Mouse (Mus musculus) liver, embryonic 14.5 days (tissue): Measurements from ENCODE around the gene Clint1. TPM values are rescaled to one million over a fixed set of nuclear protein-coding genes. Genes with fewer than 3 reads are reported as not detected.

ENCODE experiments used
- ATAC-seq: fragments of 200-750 bp; cut with Nextera tagmentation; 2 replicates; pipeline ENCODE4 v1.8.0; 2017; ENCODE audit warnings: moderate number of reproducible peaks, mild to moderate bottlenecking, moderate library complexity; ENCODE audit not compliant: insufficient read depth
- DNase-seq, 3 experiments: peaks; one replicate each; pipeline ENCODE4 v3.0.0-alpha.2; 2012 to 2013; ENCODE audit warnings: low read depth in 3 of 3, low spot score in 3 of 3
- H3K27ac ChIP-seq: fragments of 300-500 bp; sonication (generic); 2 replicates; pipeline ENCODE4 v1.5.1; 2014; ENCODE audit warnings: moderate library complexity, mild to moderate bottlenecking, control low read depth, inconsistent platforms
- H3K27me3 ChIP-seq: fragments of 300-500 bp; sonication (generic); 2 replicates; pipeline ENCODE4 v1.6.1; 2014; ENCODE audit warnings: mild to moderate bottlenecking, low read length, moderate library complexity; ENCODE audit not compliant: control insufficient read depth, insufficient read depth
- H3K36me3 ChIP-seq: fragments of 300-500 bp; sonication (generic); replicated peaks from 2 replicates; pipeline ENCODE4 v1.6.1; 2014; ENCODE audit warnings: low read depth; ENCODE audit not compliant: control insufficient read depth, insufficient read depth
- H3K4me1 ChIP-seq, 2 experiments: fragments of 200-500 bp in 1 of 2; fragments of 300-500 bp in 1 of 2; sonication (generic) in 1 of 2; replicated peaks; 2 replicates each; pipeline ENCODE4 v1.6.1; 2012 to 2014; ENCODE audit warnings: antibody characterized with exemption in 1 of 2, inconsistent platforms in 1 of 2, low read length in 1 of 2; ENCODE audit not compliant: control insufficient read depth in 2 of 2, insufficient read depth in 2 of 2
- H3K4me2 ChIP-seq: fragments of 300-500 bp; sonication (generic); 2 replicates; pipeline ENCODE4 v1.6.1; 2014; ENCODE audit warnings: low read depth, mild to moderate bottlenecking, control low read depth, moderate library complexity
- H3K4me3 ChIP-seq, 2 experiments: fragments of 200-500 bp in 1 of 2; fragments of 300-500 bp in 1 of 2; sonication (generic) in 1 of 2; 2 replicates each; pipeline ENCODE4 v1.5.1; 2012 to 2014; ENCODE audit warnings: low read depth in 2 of 2, low read length in 2 of 2, mild to moderate bottlenecking in 2 of 2, control low read depth in 1 of 2, inconsistent platforms in 1 of 2, moderate library complexity in 1 of 2; ENCODE audit not compliant: insufficient read depth in 1 of 2
- H3K9ac ChIP-seq: fragments of 300-500 bp; sonication (generic); replicated peaks from 2 replicates; pipeline ENCODE4 v1.6.1; 2014; ENCODE audit warnings: mild to moderate bottlenecking, control low read depth, moderate library complexity
- H3K9me3 ChIP-seq: fragments of 300-500 bp; sonication (generic); 2 replicates; pipeline ENCODE4 v1.6.1; 2016; ENCODE audit warnings: low read length, mixed read lengths; ENCODE audit not compliant: control insufficient read depth
- CTCF ChIP-seq: IDR thresholded peaks from 2 replicates; pipeline ENCODE4 v1.5.1; 2016; ENCODE audit warnings: antibody characterized with exemption, low read depth, control low read depth
- EP300 ChIP-seq: IDR thresholded peaks from 2 replicates; pipeline ENCODE4 v1.6.1; 2016; ENCODE audit warnings: antibody characterized with exemption, low read depth
- WGBS: fragments of 180-500 bp; shearing (Covaris S2); extraction: QIAGEN DNeasy Blood & Tissue Kit; methylation state at CpG from one replicate; pipeline ENCODE4 v1.1.7; 2014; ENCODE audit not compliant: insufficient replicate concordance; 5-methylcytosine and 5-hydroxymethylcytosine counted together
- polyA plus RNA-seq, 2 experiments: library from polyadenylated mRNA; depleted of rRNA in 1 of 2; stranded (reverse) in 1 of 2; unstranded in 1 of 2; fragments of >200 nt; fragmentation: Nextera tagmentation in 1 of 2; extraction: Ambion mirVana in 1 of 2; gene quantifications; 2 replicates each; pipeline versions ENCODE4 v1.2.1 to v1.2.3; 2012 to 2014

Gene Clint1
- polyA plus RNA-seq, 2 experiments = 41.6 to 46.0 TPM

DNA sequence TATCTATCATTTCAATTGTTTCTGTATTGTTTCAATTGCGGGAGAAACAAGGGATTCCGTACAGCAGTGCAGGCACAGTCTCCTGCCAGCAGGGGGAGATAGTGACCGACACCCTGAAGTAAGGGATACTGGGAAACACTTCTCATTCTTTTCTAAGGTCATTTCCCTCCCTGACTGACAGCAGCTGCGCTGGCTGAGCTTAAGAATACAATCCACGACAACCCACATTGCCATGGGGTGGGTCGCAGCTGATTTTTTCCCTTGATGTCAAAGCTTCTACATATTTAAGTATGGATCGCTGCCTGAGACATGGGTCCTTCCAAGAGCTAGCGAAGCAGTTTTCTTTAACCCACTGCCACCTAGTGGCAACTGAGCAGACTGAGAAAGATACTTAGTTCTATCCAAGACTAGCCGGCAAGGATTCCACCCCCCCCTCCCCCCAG lies 74.8 kb downstream of the Clint1 start:
- no peaks in the 10 kb centered on the region for H3K27me3 ChIP-seq
- WGBS = 0% methylated on average over 9 of the region's 9 CpGs
- ATAC-seq (peak; percentile 84), DNase-seq (peak; percentile 58 to 70 (median 59))
- TF ChIP-seq EP300 (no peak), CTCF (peak; percentile 94)
- H3K9me3 ChIP-seq = no peaks in the 10 kb centered on the region
- H3K4me3 ChIP-seq = peak overlapping the region; percentile 51 to 86
- peak overlapping the region; percentile 59 for H3K9ac ChIP-seq
- no peaks in the 10 kb centered on the region for H3K36me3 ChIP-seq
- peak overlapping the region; percentile 70 for H3K4me2 ChIP-seq
- peaks cover 0 to 4% of the 10 kb centered on the region in 2 experiments; a peak in 1 of 4 replicates for H3K4me1 ChIP-seq
- H3K27ac ChIP-seq = no peak overlapping the region

DNA sequence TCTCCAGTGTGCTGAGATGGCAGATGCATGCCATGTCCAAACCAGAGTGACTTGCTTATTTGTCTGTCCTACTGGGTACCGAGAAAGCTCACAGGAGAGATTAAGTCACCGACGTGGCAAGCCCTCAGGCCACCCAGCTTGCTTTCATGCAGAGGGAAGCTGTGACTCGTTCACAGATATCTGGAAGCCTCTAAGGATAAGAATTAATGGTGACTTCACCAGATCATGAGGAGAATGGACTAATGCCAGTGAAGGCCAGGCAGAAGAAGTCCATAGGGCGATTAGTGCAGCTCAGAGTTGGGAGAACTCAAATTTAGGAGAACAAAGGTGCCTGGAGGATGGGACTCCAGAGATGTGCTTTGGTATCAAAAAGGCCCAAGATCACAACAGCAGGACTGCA lies 75.6 kb downstream of the Clint1 start:
- Histone ChIP-seq H3K9ac (no peak overlapping the region), H3K4me2 (no peak overlapping the region), H3K9me3 (no peaks in the 10 kb centered on the region), H3K4me1 (peaks cover 0 to 4% of the 10 kb centered on the region in 2 experiments; a peak in 1 of 4 replicates), H3K36me3 (no peaks in the 10 kb centered on the region), H3K4me3 (no peak overlapping the region), H3K27me3 (no peaks in the 10 kb centered on the region), H3K27ac (no peak overlapping the region)
- ATAC-seq (no peak), DNase-seq (no peak)
- no peak for TF ChIP-seq EP300
- TF ChIP-seq CTCF = no peak
- 54% methylated on average over 5 of the region's 5 CpGs for WGBS

DNA sequence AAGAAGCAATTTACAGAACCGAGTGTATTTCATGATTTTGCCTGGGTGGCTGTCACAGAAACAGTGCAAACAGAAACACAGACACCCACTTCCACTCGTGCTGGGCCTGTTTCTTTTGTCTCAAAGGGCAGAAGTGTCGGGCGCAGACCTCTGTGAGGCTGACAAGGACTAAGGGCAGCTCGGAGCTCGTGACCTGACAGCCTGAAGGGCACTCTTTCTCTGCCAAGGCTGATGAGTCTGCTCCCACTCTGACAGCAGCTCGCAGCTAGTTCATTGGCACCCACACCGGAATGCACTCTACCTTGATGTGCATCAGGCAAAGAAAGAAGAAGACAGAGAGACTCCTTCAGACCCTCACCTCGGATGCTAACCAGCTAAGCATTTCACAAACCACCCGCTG lies 77.7 kb downstream of the Clint1 start:
- peaks cover 7% of the 10 kb centered on the region; the same call in 1 of the 2 replicates for H3K36me3 ChIP-seq
- H3K27ac ChIP-seq = no peak overlapping the region
- no peaks in the 10 kb centered on the region for H3K27me3 ChIP-seq
- H3K9me3 ChIP-seq = no peaks in the 10 kb centered on the region
- H3K4me2 ChIP-seq = no peak overlapping the region
- no peak for DNase-seq
- H3K4me3 ChIP-seq = no peak overlapping the region
- no peak overlapping the region for H3K9ac ChIP-seq
- ATAC-seq = no peak
- no peaks in the 10 kb centered on the region for H3K4me1 ChIP-seq
- TF ChIP-seq EP300 (no peak), CTCF (no peak)
- WGBS = 69% methylated on average over 10 of the region's 10 CpGs

GRCm38 (mm10) chr11:45932771-45933170 lies 80.9 kb downstream of the Clint1 start:
- 76% methylated on average over 10 of the region's 10 CpGs for WGBS
- no peak for ATAC-seq

DNA sequence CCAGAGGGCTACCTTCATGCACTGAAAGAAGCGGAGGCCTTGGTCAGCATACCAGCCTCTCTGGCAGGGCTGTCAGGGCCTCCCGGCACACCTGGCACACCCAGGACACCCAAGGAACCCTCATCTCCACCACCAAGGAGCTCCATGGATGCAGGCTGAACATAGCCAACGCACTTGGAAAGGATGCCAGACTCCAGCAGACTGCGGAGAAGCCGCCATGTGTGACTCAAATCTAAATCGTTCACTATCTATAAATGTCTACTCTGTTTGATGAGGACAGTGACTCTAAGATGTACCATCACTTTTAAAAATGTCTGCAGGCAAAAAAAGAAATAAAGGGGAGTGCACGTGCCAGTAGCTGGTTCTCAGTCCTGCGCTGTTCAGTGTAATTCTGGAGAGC lies 85.6 kb downstream of the Clint1 start:
- DNase-seq (no peak), ATAC-seq (no peak)
- no peaks in the 10 kb centered on the region for H3K27me3 ChIP-seq
- no peak overlapping the region for H3K9ac ChIP-seq
- no peaks in the 10 kb centered on the region; a peak in 1 of 4 replicates for H3K4me1 ChIP-seq
- H3K27ac ChIP-seq = no peak overlapping the region
- H3K9me3 ChIP-seq = no peaks in the 10 kb centered on the region
- no peak overlapping the region for H3K4me3 ChIP-seq
- WGBS = 84% methylated on average over 8 of the region's 8 CpGs
- H3K4me2 ChIP-seq = no peak overlapping the region
- TF ChIP-seq CTCF = no peak
- no peak for TF ChIP-seq EP300
- H3K36me3 ChIP-seq = peaks cover 7% of the 10 kb centered on the region

More at GRCm38 (mm10) chr11:45932771-45933170, 80.9 kb downstream of the Clint1 start:
- Histone ChIP-seq H3K27me3 (no peaks in the 10 kb centered on the region), H3K4me2 (no peak overlapping the region), H3K9ac (no peak overlapping the region), H3K4me3 (no peak overlapping the region), H3K36me3 (peaks cover 7% of the 10 kb centered on the region), H3K27ac (no peak overlapping the region), H3K4me1 (no peaks in the 10 kb centered on the region), H3K9me3 (no peaks in the 10 kb centered on the region)
- no peak for DNase-seq
- TF ChIP-seq EP300 (no peak), CTCF (no peak)
